Mouse (Mus musculus) kidney, postnatal 10 days (tissue): ENCODE results near the gene Rpl9-ps1.

Source experiments
- DNase-seq: peaks from one replicate; pipeline ENCODE4 v3.0.0; 2021; ENCODE audit warnings: mixed read lengths

Gene Rpl9-ps1

GRCm38 (mm10) chr11:83619037-83619436 is 26.4 kb downstream of the Rpl9-ps1 start:
- DNase-seq, result no peak

GRCm38 (mm10) chr11:83618238-83618637 is 27.2 kb downstream of the Rpl9-ps1 start:
- DNase-seq, result no peak

GRCm38 (mm10) chr11:83616586-83616985 is 28.8 kb downstream of the Rpl9-ps1 start:
- no peak for DNase-seq

DNA sequence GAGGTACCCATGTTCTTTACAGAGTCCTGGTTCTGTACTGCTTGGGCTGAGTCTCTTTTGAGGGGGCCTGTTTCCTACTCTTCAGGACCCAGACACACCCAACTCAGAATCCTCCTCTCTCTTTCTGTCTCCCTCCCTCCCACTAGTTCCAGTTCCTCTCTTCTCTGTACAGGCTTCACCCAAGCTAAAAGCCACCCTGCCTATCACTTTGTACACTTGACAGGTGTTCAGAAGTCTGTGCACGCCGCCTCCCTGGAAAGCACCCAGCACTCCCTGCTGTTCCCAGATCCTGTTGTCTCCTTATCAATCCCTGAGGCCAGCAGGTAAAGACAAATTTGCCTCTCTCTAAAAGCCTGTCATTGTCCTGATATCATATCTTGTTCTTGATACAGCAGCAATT is 34.5 kb downstream of the Rpl9-ps1 start:
- DNase-seq, result no peak

DNA sequence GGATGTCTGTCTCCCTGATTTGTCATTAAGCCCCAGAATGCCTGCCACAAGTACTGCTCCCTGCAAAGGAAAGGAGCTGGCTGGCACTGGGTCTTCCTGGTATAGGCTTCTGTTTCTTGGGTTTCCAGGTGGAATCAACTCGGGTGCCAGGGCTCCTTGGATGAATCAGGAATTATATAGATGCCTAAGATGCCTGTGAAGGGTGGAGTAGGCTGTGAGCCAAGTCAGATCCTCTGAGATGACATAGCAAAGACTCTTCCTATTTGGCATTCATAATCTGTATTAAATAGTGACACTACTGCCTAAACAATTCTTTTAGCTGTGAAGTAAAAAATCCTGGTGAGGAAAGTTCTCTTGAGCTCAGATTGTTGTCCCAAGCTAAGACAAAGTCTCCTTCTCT is 39.0 kb downstream of the Rpl9-ps1 start:
- DNase-seq, result no peak

- DNase-seq, result no peak
Measured at GRCm38 (mm10) chr11:83605535-83605934, 39.9 kb downstream of the Rpl9-ps1 start.

- DNase-seq, result no peak
Measured at GRCm38 (mm10) chr11:83604698-83605097, 40.7 kb downstream of the Rpl9-ps1 start.

- no peak for DNase-seq
Measured at GRCm38 (mm10) chr11:83603399-83603798, 42.0 kb downstream of the Rpl9-ps1 start.

DNA sequence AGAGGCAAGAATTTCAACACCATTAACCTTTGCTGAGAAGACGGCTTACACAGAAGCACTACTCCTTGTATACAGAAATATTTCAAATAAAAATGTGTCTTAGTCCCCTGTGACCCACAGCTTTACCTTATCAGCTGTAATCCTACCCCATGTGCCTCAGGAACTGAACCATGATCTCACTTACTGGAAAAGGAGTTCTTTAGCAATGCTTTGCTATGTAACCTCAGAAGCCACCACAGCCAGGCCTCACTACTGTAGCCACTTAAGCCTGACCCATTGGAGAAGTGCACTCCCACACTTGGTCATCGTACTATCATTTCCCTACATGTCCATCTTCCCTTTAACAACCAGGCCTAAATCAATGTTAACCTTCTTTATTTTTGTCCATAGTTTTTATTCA is 44.8 kb downstream of the Rpl9-ps1 start:
- no peak for DNase-seq

DNA sequence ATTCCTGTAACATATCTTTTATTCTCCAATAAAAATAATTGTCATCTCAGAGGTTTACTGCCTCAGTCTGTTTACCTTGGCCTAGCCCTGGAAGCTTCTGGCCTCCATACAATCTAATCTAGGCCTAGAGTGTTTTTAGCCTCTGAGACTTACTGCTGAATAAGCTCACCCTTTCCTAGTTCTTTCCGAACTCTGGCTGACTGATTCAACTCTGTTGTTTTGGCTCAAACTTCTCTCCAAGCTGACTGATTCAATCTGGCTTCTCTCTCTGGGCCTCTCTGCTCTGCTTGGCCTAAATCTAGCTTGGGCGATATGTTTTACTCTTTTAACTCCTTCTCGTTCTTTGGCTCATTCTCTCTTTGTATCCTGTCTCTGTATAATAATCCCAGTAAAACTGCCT is 46.4 kb downstream of the Rpl9-ps1 start:
- DNase-seq, result no peak

DNA sequence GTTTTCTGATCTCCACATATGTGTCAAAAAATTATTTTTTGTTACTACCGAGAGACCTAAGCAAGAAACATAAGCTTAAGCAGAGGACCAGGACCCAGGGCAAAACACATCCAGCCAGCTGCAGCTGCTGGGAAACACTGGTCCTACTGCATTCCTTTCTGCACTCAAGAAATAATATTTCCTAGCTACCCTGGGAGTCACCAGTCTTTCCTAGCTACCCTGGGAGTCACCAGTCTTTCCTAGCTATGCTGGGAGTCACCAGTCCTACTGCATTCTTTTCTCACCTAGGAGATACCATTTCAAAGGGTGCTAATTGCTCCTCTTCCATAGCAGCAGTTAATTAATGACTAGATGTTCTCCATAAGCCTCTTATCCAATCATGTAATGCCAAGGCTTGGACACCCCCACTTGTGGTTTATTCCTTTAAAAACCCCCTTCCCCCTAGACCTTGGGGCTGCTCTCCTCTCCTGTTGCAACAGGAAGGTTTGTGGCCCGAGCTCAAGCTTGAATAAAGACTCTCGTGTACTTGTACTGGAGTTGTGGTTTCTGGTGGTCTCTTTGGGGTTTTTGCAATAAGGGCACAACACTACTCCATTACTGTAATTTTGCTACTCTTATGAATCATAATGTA is 47.1 kb downstream of the Rpl9-ps1 start:
- DNase-seq, result no peak

DNA sequence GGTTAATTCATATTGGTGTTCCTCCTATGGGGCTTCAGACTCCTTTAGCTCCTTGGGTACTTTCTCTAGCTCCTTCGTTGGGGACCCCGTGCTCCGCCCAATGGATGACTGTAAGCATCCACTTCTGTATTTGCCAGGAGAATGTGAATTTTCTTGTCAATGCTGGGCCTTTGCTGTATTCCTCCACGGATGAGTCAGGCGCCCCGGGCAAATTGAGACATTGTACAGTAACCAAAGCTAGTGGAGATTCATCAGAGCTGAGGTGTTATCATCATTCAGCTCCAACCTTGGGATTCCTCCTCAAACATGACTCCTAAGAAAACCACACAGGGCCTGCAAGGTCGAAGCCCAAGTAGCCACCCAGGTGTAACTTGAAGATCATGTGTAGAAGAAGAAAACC is 47.6 kb downstream of the Rpl9-ps1 start:
- DNase-seq, result no peak

GRCm38 (mm10) chr11:83595669-83596455 is 49.6 kb downstream of the Rpl9-ps1 start:
- no peak for DNase-seq
